Mouse (Mus musculus) hindbrain, embryonic 12.5 days (tissue): Measurements from ENCODE around the gene Surf6. TPM values are rescaled to one million over a fixed set of nuclear protein-coding genes. Genes with fewer than 3 reads are reported as not detected.
"Not testable (repeated sequence)": the region's sequence is repeated elsewhere in the genome, so short reads cannot be mapped to it uniquely, and the experiment has no call there.

ENCODE experiments used
- ATAC-seq: fragments of 200-750 bp; cut with Nextera tagmentation; 2 replicates; pipeline ENCODE4 v1.8.0; 2017; ENCODE audit warnings: moderate TSS enrichment; ENCODE audit not compliant: low FRiP score
- H3K27ac ChIP-seq: fragments of 300-500 bp; sonication (generic); 2 replicates; pipeline ENCODE4 v1.5.1; 2016; ENCODE audit warnings: mild to moderate bottlenecking
- H3K27me3 ChIP-seq: fragments of 300-500 bp; sonication (generic); 2 replicates; pipeline ENCODE4 v1.6.1; 2016; ENCODE audit warnings: mild to moderate bottlenecking
- H3K36me3 ChIP-seq: fragments of 300-500 bp; sonication (generic); 2 replicates; pipeline ENCODE4 v1.6.1; 2016; ENCODE audit warnings: mild to moderate bottlenecking
- H3K4me1 ChIP-seq: fragments of 300-500 bp; sonication (generic); 2 replicates; pipeline ENCODE4 v1.6.1; 2016
- H3K4me2 ChIP-seq: fragments of 300-500 bp; sonication (generic); replicated peaks from 2 replicates; pipeline ENCODE4 v1.6.1; 2016; ENCODE audit warnings: mild to moderate bottlenecking
- H3K4me3 ChIP-seq: fragments of 300-500 bp; sonication (generic); 2 replicates; pipeline ENCODE4 v1.5.1; 2016; ENCODE audit warnings: mild to moderate bottlenecking
- H3K9ac ChIP-seq: fragments of 300-500 bp; sonication (generic); 2 replicates; pipeline ENCODE4 v1.6.1; 2016; ENCODE audit warnings: mild to moderate bottlenecking, moderate library complexity
- H3K9me3 ChIP-seq: fragments of 300-500 bp; sonication (generic); replicated peaks from 2 replicates; pipeline ENCODE4 v1.6.1; 2016; ENCODE audit warnings: mild to moderate bottlenecking
- WGBS: fragments of 180-500 bp; shearing (Covaris S2); methylation state at CpG from one replicate; pipeline ENCODE4 v1.1.7; 2016; 5-methylcytosine and 5-hydroxymethylcytosine counted together
- polyA plus RNA-seq: library from polyadenylated mRNA; unstranded; fragments of >200 nt; fragmentation: Nextera tagmentation; extraction: Ambion mirVana; gene quantifications from 2 replicates; pipeline ENCODE4 v1.2.1, GENCODE M21; 2016

Gene Surf6
- polyA plus RNA-seq, 1 experiment from 2014 or later: 30.8 TPM

DNA sequence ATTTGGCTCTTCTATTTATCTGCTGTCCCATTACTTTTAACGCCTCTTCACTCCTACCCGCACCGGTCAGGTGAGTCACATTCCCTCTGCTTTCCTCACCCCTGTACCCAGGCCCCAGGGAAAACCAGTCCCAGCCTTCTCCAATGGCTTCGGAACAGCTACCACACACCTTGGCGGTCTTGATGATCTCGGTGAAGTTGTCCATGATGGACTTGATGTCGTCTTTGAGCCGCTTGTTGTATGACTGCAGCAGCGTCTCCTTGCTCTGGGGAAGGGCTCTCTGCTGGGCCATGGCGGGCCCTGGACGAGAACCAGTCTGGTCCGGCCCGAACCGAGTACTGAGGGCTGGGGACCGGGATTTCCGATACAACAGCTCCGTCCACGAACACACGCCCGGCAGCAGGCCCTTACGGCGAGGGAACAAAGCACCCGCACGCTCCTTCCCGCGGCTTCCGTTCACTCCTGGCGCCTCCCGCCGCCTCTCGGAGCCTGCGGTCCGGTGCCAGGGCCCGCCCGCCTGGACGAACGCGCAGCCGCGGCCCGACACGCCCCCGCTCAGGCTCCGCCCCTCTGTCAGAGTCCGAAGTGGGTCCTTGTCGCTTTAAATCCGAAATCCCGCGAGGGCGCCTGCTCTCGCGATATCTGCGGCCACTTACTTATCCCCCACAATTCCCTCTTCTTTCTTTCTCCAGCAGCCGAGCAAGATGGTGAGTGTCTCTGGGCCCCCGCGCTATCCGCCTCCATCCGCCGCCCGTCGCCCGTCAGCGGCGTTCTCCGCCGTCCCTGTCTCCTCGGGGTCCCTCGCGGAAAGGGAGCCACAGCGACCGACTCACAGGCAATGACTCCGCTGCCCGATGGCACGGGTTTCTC, 7.7 kb upstream of the Surf6 start, which contains the start of the genes Med22 and Rpl7a:
Gene Med22, minus strand, starts transcription at position 554 of the 870 bp plus-strand sequence.
Gene Rpl7a, plus strand, starts transcription at position 641 of the 870 bp plus-strand sequence.
- H3K9ac ChIP-seq: peak within 1 kb of the TSS; percentile 97
- no peaks in the 10 kb centered on the region for H3K9me3 ChIP-seq
- H3K4me3 ChIP-seq: peak within 1 kb of the TSS; percentile 90
- under 1% methylated on average over 73 of the region's 74 CpGs for WGBS
- H3K27me3 ChIP-seq: no peaks in the 10 kb centered on the region
- peak within 1 kb of the TSS; percentile 100 for H3K4me2 ChIP-seq
- H3K27ac ChIP-seq: peak within 1 kb of the TSS; percentile 89
- H3K4me1 ChIP-seq: peaks cover 41% of the 10 kb centered on the region
- peaks cover 61% of the 10 kb centered on the region for H3K36me3 ChIP-seq
- peak; percentile 92 for ATAC-seq

DNA sequence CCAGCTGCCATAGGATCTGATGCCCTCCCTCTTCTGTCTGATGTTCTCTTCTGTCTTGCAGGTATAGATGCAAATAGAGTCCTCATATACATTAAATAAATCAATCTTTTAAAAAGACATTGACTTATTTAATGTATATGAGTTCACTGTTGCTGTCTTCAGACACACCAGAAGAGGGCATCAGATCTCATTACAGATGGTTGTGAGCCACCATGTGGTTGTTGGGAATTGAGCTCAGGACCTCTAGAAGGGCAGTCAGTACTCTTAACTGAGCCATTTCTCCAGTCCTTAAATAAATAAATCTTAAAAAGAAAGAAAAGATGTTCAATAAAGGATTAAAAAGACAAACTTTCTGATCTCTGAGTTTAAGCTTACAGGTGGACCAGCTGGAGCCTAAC, 6.7 kb upstream of the Surf6 start:
- H3K4me1 ChIP-seq: peaks cover 32% of the 10 kb centered on the region
- no peak for ATAC-seq
- H3K27me3 ChIP-seq: no peaks in the 10 kb centered on the region
- no peaks in the 10 kb centered on the region for H3K9me3 ChIP-seq
- peak overlapping the region; percentile 87 for H3K9ac ChIP-seq
- H3K4me2 ChIP-seq: peak overlapping the region; percentile 78
- H3K4me3 ChIP-seq: peak overlapping the region; percentile 90
- peaks cover 62% of the 10 kb centered on the region for H3K36me3 ChIP-seq
- H3K27ac ChIP-seq: peak overlapping the region; percentile 89; the same call in 1 of the 2 replicates

DNA sequence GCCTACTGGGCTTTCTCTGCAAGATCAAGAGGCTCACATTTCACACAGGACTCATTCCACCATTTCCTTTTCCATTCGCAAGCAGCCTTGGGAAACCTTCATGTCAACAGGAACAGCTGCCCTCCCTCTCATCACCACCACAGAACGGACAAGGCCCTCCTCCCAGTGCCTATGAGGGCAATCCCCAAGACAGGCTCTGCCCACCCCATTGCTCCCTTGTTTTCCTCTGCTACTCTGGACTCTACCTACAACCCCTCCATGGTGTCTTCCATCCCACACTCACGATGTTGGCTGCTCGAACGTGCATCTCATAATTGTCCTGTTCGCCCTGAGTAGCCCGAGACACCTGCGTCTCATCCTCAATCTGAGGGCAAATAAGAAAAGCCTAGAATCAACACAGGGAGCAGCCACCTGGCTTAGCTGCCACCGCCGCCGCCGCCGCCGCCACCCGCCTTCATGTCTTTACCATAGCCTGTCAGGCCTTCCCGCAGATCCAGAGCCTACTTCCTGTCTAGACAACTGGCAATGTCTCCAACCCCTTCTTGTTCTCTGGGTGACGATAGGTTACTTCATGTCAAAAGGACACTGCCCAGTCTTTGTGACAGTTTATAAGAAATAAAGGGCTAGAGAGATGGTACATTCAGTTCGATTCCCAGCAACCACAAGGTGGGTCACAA, 6.2 kb upstream of the Surf6 start:
- H3K36me3 ChIP-seq: peaks cover 56% of the 10 kb centered on the region
- no peaks in the 10 kb centered on the region for H3K9me3 ChIP-seq
- H3K27me3 ChIP-seq: no peaks in the 10 kb centered on the region
- H3K9ac ChIP-seq: peak overlapping the region; percentile 87
- H3K4me2 ChIP-seq: peak overlapping the region; percentile 78
- peak overlapping the region; percentile 90 for H3K4me3 ChIP-seq
- H3K27ac ChIP-seq: no peak overlapping the region
- peaks cover 35% of the 10 kb centered on the region for H3K4me1 ChIP-seq
- no peak for ATAC-seq
- WGBS: 87% methylated on average over 18 of the region's 18 CpGs

DNA sequence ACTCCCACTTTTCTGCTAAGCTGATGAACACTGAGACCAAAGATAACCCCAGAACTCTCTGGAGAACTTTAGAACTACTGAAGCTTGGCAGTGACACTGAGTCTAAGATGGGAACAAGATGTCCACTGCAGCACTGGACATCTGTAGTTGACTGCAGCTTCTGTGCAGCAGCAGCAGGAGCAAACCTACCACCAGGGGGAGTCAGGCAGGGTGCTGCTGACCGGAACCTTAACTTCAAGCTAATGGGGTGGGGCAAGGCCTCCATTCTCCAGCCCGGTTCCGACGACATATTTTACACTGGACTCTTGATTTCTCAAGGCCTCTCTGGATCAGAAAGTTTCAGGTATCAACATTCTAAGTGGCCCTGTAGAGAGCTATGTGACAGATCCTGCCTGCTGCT, 4.4 kb upstream of the Surf6 start:
- Histone ChIP-seq H3K4me1 (peaks cover 37% of the 10 kb centered on the region), H3K27ac (no peak overlapping the region), H3K27me3 (no peaks in the 10 kb centered on the region), H3K36me3 (peaks cover 40% of the 10 kb centered on the region), H3K9ac (0 out of 2 replicates have a peak overlapping the region, but pooled peaks have one; percentile 15), H3K9me3 (no peaks in the 10 kb centered on the region), H3K4me3 (no peak overlapping the region), H3K4me2 (no peak overlapping the region)
- no peak for ATAC-seq
- WGBS: 71% methylated on average over 4 of the region's 4 CpGs

DNA sequence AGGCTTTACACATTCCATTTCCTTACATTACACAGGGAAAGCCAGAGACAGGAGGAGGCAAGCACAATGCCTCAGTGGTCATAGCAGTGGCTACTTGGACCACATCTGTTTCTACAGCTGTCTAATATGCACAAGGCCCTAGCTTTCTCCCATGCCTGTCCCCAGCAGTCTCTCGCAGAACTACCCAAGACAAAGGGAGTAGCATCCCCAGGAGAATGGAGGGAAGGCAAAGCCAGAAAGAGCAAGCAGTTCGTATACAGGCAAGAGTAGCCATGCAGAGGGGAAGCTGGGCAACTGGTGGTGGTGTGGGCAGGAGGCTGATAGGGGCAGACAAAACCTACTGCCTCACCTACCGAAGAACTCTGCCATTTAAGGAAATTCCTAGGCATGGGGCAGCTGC, 3.8 kb upstream of the Surf6 start:
- peaks cover 33% of the 10 kb centered on the region for H3K36me3 ChIP-seq
- WGBS: 92% methylated on average over 3 of the region's 3 CpGs

DNA sequence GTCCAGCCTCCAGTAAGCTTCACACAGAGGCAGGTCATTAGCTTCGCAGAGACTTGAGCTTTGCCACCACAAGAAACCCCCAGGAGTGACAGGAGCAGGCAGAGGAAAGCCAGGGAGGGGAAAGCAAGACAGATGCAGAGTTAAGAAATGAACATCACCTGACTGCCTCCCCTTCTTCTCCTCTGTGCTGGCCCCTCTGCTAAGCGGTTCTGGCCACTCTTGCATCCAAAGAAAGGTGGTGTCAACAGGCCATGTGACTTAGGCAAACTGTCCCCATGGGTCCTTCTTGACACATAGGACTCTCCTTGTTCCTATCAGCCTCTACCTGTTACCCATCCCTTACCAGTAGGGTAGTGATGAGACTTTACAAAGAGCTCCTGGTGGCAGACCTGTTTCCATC, 3.3 kb upstream of the Surf6 start:
- H3K27ac ChIP-seq: no peak overlapping the region
- H3K9me3 ChIP-seq: no peaks in the 10 kb centered on the region
- H3K4me2 ChIP-seq: no peak overlapping the region
- peaks cover 41% of the 10 kb centered on the region for H3K4me1 ChIP-seq
- H3K36me3 ChIP-seq: peaks cover 33% of the 10 kb centered on the region
- no peaks in the 10 kb centered on the region for H3K27me3 ChIP-seq
- no peak overlapping the region for H3K9ac ChIP-seq
- 88% methylated on average over 2 of the region's 2 CpGs for WGBS
- no peak for ATAC-seq
- no peak overlapping the region for H3K4me3 ChIP-seq

More for the DNA sequence above, 3.8 kb upstream of the Surf6 start:
- no peak overlapping the region for H3K4me3 ChIP-seq
- no peak overlapping the region for H3K4me2 ChIP-seq
- peaks cover 37% of the 10 kb centered on the region for H3K4me1 ChIP-seq
- no peak overlapping the region for H3K27ac ChIP-seq
- no peak overlapping the region for H3K9ac ChIP-seq
- no peaks in the 10 kb centered on the region for H3K9me3 ChIP-seq
- no peaks in the 10 kb centered on the region for H3K27me3 ChIP-seq
- ATAC-seq: no peak

DNA sequence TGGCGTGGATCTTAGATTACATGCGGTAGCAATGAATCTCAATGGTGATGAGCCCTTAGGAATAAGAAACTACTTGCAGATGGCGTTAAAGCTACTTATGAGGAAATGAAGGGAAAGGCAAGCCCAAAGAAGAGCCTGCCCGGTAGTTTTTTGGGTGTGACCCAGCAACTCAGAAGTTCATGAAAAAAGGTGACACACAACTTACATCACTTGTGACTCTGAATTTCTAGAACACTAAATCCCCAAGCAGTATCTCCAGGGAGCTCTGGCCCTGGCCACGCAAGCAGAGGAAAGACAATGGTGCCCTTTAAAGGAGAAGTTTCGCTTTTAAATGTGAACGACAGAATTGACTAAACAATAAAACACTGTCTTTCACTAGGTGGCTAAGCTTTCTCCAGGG, 632 bp upstream of the Surf6 start:
- H3K9me3 ChIP-seq: no peaks in the 10 kb centered on the region
- peak overlapping the region; percentile 84 for H3K4me3 ChIP-seq
- 10% methylated on average over 7 of the region's 7 CpGs for WGBS
- no peak for ATAC-seq
- H3K4me1 ChIP-seq: peaks cover 29% of the 10 kb centered on the region
- H3K27me3 ChIP-seq: no peaks in the 10 kb centered on the region
- H3K27ac ChIP-seq: peak overlapping the region; percentile 91
- peak overlapping the region; percentile 87 for H3K9ac ChIP-seq
- H3K4me2 ChIP-seq: peak overlapping the region; percentile 77
- H3K36me3 ChIP-seq: peaks cover 47% of the 10 kb centered on the region

DNA sequence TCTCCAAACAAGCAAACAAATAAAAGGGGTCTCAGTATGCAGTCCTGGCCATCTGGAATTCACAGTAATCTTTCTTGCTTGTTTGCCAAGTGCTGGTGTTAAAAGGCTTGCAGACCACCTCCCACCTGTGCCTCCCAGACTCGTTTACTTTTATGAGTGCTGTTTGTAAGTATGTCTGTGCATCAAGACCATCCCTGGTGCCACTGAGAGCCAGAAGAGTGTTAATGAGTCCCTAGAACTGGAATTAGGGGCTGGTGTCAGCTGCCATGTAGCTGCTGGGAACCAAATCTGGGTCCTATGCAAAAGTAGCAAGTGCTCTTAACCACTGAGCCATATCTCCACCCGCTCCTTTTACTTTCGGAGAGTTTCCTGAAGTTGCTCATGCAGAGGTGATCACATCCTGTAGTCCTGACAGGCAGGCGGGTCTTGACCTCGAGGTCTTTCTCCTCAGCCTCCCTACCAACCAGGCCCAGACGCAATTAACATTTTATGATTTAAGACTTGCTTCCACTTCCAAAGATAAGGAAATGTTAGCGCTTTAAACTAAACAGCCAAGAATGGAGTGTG, 762 bp downstream of the Surf6 start:
- H3K9ac ChIP-seq: peak overlapping the region; percentile 87
- H3K27me3 ChIP-seq: no peaks in the 10 kb centered on the region
- peak overlapping the region; percentile 91; the same call in 1 of the 2 replicates for H3K27ac ChIP-seq
- H3K9me3 ChIP-seq: no peaks in the 10 kb centered on the region
- ATAC-seq: no peak
- H3K4me3 ChIP-seq: peak overlapping the region; percentile 84
- peaks cover 48% of the 10 kb centered on the region for H3K36me3 ChIP-seq
- peaks cover 26% of the 10 kb centered on the region for H3K4me1 ChIP-seq
- 17% methylated on average over 7 of the region's 7 CpGs for WGBS
- H3K4me2 ChIP-seq: peak overlapping the region; percentile 77

DNA sequence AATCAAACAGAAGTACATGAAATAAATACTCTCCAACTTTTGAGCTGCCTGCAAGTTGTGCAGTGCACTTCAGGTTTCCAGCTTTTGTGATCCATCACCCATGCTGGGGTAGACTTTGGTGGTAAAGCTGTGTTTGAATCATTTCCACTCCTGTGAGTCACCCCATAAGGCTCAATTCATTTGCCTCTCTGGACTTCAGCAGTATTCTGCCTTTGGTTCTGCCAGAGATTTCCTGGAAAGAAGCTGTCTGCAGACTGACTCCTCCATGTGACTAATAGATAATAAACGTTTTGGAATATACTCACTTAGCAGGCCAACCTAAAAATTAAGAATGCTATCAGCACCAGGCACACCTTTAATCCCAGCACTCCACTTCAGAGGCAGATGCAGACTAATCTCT, 1.9 kb downstream of the Surf6 start:
- H3K27me3 ChIP-seq: no peaks in the 10 kb centered on the region
- peaks cover 49% of the 10 kb centered on the region for H3K36me3 ChIP-seq
- no peak for ATAC-seq
- H3K9ac ChIP-seq: no peak overlapping the region
- peaks cover 26% of the 10 kb centered on the region for H3K4me1 ChIP-seq
- 87% methylated on average over 1 of the region's 1 CpGs for WGBS
- no peaks in the 10 kb centered on the region for H3K9me3 ChIP-seq
- H3K27ac ChIP-seq: no peak overlapping the region
- no peak overlapping the region for H3K4me2 ChIP-seq
- H3K4me3 ChIP-seq: no peak overlapping the region

DNA sequence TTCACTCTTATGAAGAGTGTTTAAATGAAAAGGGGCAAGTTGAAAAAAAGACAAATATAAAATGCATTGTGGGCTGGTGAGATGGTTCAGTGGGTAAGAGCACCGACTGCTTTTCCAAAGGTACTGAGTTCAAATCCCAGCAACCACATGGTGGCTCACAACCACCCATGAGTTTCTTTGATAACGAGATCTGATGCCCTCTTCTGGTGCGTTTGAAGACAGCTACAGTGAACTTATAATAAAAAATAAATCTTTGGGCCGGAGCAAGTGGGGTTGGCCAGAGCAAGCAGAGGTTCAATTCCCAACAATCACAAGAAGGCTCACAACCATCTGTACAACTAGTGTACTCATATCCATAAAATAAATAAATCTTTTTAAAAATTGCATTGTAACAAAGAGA, 6.8 kb downstream of the Surf6 start:
- H3K36me3 ChIP-seq: peaks cover 83% of the 10 kb centered on the region
- no peak overlapping the region for H3K4me3 ChIP-seq
- no peaks in the 10 kb centered on the region for H3K27me3 ChIP-seq
- H3K4me1 ChIP-seq: peaks cover 3% of the 10 kb centered on the region
- WGBS: 92% methylated on average over 4 of the region's 4 CpGs
- no peak overlapping the region for H3K9ac ChIP-seq
- no peak overlapping the region for H3K4me2 ChIP-seq
- ATAC-seq: no peak
- no peak overlapping the region for H3K27ac ChIP-seq
- H3K9me3 ChIP-seq: no peaks in the 10 kb centered on the region

DNA sequence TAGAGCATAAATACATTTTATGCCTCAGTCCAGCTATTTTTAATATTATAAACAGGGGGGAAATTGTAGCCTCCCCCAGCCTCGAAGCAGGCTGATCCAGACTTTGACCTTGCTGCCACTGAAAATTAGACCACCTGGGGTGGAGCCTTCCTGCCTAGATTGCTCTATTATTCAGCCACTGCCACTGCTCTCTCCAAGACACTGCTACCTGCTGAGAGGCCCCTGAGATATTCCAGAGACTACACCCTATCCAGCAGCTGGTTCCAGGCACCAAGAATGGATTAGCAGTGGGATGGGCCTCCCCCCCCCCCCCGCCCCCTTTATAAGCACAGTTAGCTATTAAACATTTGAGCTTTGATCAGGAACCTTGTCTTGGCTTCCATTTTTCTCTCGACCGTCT, 16.5 kb downstream of the Surf6 start:
- H3K4me3 ChIP-seq, ATAC-seq, H3K4me1 ChIP-seq, H3K4me2 ChIP-seq, H3K9ac ChIP-seq, H3K9me3 ChIP-seq, H3K27ac ChIP-seq, H3K27me3 ChIP-seq: not testable (repeated sequence)
- peaks cover 33% of the 10 kb centered on the region for H3K36me3 ChIP-seq
- WGBS: 57% methylated on average over 4 of the region's 4 CpGs

DNA sequence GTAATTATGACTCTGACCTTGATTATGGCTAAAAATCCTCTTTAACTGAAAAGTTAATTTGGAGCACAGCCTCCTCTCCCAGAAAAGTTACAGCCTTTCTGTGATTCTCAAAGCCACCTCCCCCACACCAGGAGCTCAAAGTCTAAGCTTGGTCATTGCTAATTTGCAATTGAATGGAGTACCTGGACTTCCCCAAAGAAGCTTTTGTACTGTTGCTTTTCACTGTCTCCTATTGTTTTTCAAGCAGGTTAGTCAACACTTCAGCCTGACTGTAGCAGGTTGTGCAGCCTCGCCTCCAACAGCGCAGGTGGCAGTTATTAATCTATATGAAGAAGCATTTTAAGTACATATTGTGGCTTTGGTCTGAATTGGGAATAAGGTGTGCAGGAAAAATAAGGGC, 17.1 kb downstream of the Surf6 start:
- H3K36me3 ChIP-seq: peaks cover 28% of the 10 kb centered on the region
- H3K4me3 ChIP-seq, H3K4me2 ChIP-seq, H3K27me3 ChIP-seq, H3K9ac ChIP-seq, H3K27ac ChIP-seq, H3K9me3 ChIP-seq, ATAC-seq, H3K4me1 ChIP-seq: not testable (repeated sequence)
- 79% methylated on average over 2 of the region's 2 CpGs for WGBS
